Mouse (Mus musculus) limb, embryonic 12.5 days (tissue): ENCODE measurements around the gene Mettl21e. TPM values are rescaled to one million over a fixed set of nuclear protein-coding genes. Genes with fewer than 3 reads are reported as not detected.

Source experiments
- polyA plus RNA-seq: library from polyadenylated mRNA; unstranded; fragments of >200 nt; fragmentation: Nextera tagmentation; extraction: Ambion mirVana; gene quantifications from 2 replicates; pipeline ENCODE4 v1.2.1, GENCODE M21; 2016

Mettl21e gene
- polyA plus RNA-seq, 1 experiment from 2014 or later: not detected

Other genes with a start within 250 kb of the Mettl21e start
- gene Mettl21c, start 198.9 kb downstream of the Mettl21e start, polyA plus RNA-seq: 0.48 and 0.59 TPM in 2 replicates
- 0.05 and 0.11 TPM in 2 replicates for gene Gm8251, start 157.0 kb downstream of the Mettl21e start, polyA plus RNA-seq
- 87.0 and 89.6 TPM in 2 replicates for gene Tex30, start 116.5 kb downstream of the Mettl21e start, polyA plus RNA-seq
- 77.7 and 80.1 TPM in 2 replicates for gene Kdelc1, start 100.2 kb downstream of the Mettl21e start, polyA plus RNA-seq
- gene Bivm, start 100.0 kb downstream of the Mettl21e start, polyA plus RNA-seq: 23.0 and 24.3 TPM in 2 replicates
- 32.7 and 34.8 TPM in 2 replicates for gene Ercc5, start 71.2 kb downstream of the Mettl21e start, polyA plus RNA-seq